Mouse (Mus musculus): ENCODE data around the gene Cish. TPM values are rescaled to one million over a fixed set of nuclear protein-coding genes. Genes with fewer than 3 reads are reported as not detected.

Cish gene
- 1 to 10 TPM; 2.1 to 6.1 (median 2.9) TPM for total RNA-seq (2022)

DNA sequence AAGGTAGTCTGAATTCAATTTTAAA lies at the start of gene Cish:
TSS of gene Cish (plus strand) at position 11 of the 25 bp plus-strand sequence.
- DNase-seq (ENCODE audit: low spot score in 2 of 2): no peak

DNA sequence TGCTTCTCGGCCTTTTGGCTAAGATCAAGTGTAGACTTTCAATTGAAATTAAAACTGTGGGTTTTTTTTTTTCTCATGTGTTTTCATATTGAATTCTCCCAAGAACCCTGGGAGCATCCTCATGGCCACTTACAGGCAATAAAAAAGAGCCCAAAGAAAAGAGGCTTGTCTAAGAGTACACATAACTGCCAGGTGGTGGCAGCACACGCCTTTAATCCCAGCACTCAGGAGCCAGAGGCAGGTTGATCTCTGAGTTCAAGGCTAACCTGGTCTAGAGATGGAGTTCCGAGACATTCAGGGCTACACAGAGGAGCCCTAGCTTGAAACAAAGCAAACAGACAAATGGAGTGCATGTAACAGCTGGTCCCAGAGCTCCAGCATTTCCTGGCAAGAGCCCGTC lies 49.7 kb upstream of the Cish start:
- no peak for DNase-seq (ENCODE audit: low spot score in 2 of 2)

DNA sequence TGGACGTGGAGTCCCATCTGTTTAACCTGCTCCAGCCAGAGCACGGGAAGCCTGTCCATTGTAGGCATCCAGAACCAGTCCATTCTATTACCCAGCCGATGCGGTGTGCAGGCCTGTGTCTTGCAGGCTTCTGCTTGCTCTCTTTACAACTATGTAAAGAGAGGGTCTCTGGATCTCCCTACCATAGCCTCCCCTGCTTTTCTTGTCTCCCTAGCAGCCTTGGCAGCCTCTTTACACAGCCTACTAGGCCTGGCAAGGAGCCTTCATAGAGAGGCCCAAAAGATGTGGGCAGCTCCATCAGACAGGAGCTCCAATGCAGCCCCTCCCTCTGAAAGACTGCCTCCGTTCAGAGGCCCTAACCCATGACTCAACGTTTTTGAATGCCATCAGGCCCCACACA lies 46.7 kb upstream of the Cish start:
- no peak for DNase-seq (ENCODE audit: low spot score in 2 of 2)

DNA sequence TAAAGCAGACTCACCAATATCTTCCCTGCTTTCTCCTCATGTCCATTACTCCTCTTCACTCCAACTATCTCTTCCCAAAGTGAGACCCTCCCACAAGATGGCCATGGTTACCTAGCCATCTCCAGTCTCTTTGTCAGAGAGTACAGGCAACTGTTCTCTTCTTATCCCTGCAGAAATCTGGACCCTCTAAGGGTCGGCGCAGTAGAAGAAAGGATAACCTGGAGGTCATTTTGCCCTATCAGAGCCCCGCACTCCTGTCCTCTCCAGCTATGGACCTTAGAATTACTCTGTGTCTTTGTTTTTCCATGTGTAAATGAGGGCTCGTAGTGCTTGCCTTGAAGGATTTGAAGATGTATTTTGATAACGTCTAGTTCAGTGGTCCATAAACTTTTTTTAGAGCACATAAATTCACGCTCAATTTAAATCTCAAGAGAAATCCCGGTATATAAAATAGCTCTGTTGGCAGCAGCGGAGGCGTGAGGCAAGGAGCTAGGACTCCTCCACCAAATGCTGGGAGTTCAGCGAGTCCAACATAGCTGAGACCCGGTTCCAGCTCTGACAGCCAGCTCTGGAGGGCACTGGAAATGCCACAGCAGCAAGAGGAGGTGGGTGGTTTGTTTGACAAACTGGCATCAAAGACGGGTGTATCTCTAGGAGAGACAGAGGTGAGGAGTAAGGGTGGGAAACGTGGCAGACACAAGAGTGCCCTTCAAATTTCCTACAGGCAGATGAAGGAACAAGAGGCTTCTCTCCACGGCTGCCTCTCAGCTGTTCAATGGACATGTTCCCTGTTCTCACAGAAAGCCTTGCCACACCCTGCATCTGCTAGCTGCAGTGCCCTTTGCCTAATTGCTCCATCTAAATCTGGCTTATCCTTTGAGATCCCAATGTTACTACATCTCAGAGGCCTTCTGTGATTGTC lies 45.1 kb upstream of the Cish start:
- DNase-seq (ENCODE audit: low spot score in 2 of 2): no peak

DNA sequence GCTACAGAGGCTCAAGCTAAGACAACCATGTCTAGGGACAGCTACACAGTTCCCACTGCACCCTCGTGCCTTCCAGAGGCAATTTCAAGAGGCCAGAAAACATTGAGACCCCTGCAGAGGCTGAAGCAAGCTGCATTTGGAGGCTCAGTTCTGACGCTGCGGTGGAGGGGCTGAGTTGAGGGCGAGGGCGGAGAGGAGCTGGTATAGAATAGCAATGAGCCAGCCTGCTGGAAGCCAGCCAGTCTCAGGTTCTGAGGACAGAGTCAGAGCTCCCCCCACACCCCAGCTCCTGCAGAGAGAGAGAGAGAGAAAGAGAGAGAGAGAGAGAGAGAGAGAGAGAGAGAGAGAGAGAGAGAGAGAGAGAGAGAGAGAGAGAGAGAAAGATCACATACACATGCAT lies 43.7 kb upstream of the Cish start:
- DNase-seq (ENCODE audit: low spot score in 2 of 2): no peak

DNA sequence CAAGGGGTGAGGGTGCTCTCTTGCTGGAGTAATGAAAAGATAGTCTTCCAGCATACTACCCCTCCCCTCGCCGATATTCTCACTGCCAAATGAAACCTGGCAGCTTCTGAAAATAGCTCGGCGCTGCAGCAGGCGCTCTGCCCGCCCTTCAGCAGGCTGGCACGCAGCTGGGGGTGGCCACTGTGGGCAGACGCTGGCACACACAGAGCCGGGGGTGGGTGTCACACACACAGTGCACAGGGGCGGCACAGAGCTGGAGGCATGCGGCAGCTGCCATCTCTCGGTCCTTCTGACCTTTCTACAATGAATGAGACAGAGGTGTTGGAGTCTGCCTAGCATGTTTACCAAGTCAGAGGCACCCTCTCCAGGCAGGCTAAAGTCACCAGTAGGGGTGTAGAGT lies 41.4 kb upstream of the Cish start:
- DNase-seq (ENCODE audit: low spot score in 2 of 2): peak; percentile 78 to 81

DNA sequence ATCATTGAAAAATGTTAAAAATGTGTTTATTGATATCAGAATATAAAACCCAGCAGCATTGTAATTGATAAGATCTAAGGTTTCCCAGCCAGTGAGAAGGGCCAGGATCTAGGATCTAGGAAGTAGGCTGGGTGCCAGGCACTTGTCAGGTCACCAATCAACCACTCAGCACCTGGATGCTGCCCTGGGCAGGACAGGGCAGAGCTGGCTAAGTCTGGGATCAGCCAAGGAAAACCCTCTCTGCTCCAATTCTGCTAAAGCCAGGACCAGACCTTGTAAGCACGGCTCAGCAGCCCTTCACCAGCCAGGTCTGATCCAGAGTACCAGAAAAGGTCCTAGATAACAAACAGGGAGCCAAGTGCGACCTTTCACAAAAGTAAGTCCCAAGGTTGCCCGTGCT lies 40.9 kb upstream of the Cish start:
- no peak for DNase-seq (ENCODE audit: low spot score in 2 of 2)

DNA sequence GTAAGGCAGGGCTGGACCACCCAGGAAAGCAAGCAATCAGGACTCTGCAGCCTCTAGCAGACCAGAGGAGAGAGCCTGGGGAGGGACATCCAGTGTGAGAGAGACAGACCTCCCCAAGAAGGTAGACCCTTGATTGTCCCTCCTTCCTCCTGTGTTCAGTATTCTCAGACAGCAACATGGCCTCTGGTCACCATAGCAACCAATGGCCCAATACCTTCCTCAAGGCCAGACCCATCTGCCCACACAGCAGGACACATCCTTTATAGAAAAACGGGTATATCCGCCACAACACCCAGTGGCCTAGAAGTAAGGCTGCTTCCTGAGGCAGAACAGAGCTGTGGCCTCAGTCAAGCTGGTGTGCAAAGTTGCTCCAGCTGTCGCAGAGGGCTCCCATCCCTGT lies 40.2 kb upstream of the Cish start:
- DNase-seq (ENCODE audit: low spot score in 2 of 2): no peak

DNA sequence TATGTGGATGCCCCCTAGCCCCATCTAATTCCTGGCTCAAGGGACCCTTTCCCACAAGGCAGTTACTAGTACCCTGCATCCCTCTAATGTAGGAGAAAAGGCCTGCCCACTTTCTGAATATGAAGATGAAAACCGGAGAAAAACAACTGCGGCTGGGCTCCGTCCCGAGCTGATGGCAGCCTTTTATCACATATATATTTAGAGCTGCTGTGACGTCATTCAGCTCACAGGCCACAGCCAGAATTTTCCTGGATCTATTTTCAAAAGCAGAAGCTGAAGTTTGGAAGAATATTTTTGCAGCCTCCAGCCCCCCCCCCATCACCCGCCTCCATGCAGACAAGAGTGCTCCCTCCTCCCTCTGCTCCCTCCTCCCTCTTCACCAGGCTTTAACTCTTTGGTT lies 36.3 kb upstream of the Cish start:
- DNase-seq (ENCODE audit: low spot score in 2 of 2): peak; percentile 67

DNA sequence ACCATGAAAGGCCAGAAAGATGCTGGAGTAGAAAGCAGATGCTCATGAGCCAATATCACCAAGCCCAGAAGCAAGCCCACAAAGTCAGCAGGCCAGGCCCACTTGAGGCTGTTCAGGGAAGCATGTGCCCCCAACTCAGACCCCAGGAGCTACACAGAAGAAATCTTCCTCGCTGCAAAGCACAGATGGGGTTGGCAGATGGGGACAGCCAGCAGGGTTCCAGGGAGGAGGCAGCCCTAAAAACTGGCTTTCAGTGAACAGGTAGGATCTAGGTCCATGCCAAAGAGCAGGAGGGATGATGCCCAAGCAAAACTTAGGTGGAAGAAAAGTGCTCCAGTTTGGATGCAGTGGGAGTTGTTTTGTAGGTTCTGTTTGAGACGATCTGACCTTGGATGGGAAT lies 35.4 kb upstream of the Cish start:
- no peak for DNase-seq (ENCODE audit: low spot score in 2 of 2)

DNA sequence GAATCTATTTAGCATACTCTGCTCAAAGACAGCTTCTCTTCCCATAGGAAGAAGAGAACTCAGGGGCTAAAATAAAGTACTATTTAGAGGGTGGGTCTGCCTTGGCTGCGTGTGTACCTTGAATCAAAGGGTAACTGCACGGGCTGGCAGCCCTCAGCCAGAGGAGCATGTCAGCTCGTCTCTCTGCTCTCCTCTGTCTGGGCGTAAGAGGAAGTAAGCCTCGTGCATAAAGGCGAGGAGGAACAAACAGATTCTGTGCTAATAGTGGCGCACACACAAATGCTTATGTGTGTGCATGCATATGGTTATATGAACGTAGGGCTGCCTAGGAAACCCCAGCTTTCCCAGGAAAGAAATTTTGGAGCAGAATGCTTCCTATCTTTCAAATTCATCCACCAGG lies 35.0 kb upstream of the Cish start:
- DNase-seq (ENCODE audit: low spot score in 2 of 2): no peak

DNA sequence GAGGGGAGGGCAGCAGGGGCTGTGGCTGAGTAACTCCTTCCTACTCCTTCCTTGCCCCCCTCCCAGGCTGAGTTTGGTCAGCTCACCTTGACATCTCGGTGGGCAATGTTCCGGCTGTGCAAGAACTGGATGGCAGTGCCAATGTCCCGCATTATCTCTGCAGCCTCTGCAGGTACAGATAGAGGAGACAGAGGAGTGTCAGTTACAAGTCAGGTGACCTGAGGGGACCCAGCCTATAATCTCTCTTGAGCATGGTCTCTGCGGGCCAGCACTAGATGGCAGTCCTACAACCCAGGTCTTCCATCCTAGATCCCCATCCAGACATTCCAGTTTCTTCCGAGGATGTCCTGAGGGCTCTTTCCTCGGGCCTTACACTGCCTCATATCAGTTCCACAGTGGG lies 34.0 kb upstream of the Cish start:
- DNase-seq (ENCODE audit: low spot score in 2 of 2): no peak

DNA sequence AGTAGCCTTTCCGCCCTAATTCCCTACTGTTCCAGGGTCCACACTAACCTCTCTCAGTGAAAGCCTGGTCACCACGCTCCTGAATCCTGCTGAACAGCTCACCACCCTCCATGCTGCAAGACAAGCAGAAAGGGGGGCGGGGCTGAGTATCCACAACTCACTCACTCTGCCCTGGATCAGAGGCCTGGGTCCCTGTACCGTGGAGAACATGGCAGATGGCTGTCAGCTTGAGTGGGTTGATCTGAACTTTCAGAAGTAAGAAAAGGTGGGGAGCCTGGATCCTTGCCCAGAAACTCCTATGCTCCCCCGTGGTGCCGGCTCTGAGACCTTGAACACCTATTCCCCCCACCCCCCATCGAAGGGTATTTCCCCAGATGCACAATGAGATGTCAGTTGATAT lies 33.5 kb upstream of the Cish start:
- DNase-seq (ENCODE audit: low spot score in 2 of 2): no peak

DNA sequence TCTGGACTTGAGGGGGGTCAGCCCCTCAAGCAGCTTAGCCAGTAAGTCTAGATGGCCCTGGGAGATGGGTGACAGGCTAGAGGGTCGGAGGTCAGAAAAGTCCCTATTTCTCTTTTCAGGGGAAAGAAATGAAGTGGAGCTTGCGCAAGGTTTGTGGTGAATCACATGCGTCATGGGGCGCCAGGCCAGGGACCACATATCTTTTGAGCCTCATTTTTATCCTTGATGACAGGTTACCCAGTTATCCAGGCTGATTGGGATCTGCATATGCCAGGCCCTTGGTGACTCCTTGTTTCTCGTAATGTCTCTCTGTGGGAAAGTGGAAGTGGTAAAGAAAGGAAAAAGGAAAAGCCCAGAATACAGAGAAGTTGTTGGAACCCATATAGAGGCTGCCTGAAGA lies 31.9 kb upstream of the Cish start:
- DNase-seq (ENCODE audit: low spot score in 2 of 2): no peak

DNA sequence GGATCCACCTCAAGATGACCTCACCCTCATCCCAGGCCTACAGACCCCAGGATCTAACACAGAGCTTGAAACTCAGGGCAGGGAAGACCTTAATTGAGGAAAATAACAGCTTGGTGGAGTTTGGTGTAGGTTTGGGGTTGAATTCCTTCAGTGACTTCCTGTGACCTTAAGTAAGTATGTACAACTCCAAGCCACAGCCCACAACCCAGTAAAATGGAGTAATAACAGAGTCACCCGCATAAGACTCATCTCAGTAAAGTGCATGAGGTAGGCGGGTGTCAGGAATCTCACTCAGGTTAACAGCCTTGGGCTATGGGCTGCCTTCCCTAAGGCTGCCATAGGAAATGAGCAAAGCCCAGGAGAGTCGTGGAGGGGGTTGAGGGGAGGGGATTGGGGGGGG lies 31.1 kb upstream of the Cish start:
- DNase-seq (ENCODE audit: low spot score in 2 of 2): no peak

DNA sequence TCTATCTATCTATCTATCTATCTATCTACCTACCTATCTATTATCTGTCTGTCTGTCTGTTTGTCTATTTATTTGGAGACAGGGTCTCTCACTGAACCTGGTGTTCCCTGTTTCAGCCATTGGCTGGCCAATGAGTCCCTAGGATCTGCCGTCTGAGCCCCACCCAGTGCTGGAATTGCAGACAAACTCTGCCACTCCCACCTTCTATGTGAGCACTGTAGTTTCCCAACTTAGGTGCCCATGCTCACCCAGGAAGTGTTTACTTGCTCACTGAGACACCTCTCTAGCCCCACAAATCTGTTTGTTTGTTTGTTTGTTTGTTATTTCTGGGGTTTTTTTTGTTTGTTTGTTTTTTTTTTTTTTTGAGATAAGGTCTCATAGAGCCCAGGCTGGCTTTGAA lies 28.8 kb upstream of the Cish start:
- no peak for DNase-seq (ENCODE audit: low spot score in 2 of 2)

DNA sequence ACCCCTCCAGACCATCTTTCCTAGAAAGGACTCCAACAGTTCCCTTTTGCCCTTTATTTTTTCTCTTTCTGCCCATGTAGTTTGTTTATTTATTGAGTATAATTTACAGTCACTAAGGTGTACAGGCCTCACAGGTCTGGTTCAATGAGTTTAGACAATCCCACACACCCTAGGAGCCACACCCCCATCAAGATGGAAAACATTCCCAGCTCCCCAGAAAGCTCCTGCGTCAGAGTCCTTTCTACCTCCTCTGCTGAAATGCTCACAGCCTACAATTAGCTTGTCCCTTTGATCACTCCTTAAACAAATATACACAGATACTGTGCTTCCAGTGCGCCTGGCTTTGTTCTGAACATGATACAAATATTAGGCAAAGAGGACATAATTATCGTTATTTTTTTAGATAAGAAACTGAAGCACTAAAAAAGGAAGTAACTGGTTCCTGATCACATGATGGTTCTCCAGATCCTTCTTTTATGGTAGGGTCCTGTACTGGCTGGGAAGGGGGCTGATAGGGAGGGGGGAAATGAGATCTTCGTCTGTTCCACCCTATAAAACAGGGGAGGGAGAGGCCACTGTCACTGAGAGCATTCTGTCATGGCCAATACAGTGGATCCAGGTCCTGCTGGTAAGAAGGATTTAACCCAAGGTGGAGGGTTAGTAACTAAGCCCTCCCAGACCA lies 28.0 kb upstream of the Cish start:
- DNase-seq (ENCODE audit: low spot score in 2 of 2): no peak

DNA sequence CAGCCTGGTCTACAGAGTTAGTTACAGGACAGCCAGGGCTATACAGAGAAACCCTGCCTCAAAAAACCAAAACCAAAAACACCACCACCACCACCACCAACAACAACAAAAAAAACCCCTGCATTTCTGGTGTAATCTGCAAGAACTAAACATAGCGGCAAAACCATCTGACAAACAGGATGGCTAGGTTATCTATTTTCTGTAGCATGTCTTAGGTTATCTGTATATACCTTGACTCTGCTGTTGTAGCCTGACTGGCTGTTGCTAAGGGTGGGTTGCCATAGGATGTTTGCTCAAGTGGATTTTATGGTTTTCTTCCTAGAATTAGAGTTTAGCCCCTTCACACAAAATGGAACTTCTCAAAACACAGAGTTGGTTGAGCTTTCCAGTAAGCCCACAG lies 26.1 kb upstream of the Cish start:
- DNase-seq (ENCODE audit: low spot score in 2 of 2): no peak

DNA sequence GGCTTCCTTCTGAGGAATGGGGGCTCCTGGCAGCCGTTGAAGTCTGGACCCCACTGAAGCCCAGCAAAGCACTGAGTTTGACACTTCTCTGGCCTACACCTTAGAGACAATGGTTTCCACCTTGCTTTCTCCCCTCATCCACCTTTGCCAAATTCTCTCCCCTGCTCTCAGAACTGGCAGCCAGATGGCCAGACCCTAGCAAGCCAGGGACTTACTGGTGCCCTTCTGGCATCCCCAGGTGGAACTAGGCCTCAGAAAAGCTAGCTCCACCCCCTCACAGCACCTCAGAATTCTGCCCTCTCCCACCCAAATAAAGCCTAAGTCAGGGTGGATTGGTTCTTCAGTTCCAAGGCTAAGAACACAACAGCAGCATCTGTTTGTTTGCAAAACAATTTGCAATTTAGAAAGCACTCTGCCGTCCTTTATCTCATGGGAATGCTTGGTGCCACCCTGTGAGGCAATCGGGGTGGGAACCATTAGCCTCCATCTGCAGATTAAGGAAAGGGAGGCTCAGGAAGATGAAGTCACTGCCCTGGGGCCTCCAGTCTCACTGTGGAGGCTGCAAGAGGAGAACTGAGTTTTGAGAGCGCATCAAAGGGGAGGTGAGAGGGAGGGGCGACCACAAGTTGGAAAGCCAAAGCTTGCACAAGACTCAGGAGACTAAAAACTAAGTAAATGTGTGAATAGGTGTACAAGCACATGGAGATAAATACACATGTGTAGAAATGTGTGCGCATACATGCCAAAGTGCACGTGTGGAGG lies 24.5 kb upstream of the Cish start:
- no peak for DNase-seq (ENCODE audit: low spot score in 2 of 2)

DNA sequence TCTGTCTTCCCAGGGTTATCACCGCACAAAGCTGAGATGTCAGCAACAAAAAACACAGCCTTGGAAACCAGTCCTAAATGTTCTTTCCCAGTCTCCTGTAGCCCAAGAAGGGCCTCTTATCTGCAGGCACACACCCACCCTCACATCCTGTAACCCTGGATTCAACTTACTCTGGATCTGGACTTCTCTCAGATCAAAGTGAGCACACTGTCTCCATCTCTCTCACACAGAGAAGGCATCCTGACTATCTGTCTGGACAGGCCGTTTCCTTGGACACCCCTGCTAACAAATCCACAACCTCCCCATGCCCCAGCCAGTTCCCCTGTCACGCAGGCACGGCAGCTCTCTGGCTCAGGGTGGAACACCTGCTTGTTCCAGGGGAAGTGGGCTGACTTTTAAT lies 23.5 kb upstream of the Cish start:
- no peak for DNase-seq (ENCODE audit: low spot score in 2 of 2)

DNA sequence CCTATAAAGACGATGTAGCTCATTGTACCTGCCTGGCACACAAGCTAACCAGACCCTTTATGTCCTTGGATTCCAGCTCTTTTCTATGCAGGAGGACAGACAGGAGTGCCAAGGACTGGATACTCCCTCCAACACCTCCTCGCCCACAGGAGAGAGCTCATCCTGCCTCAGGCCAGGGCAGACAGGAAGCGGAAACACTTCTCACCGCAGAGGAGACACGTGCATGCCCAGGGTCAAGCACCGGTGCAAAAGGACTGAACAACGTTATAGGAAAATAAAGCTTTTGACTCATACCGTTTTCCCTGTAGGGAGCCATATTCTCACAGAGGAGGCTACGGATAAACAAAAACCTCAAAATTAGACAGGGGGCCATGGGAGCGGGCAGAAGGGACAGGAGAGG lies 22.6 kb upstream of the Cish start:
- no peak for DNase-seq (ENCODE audit: low spot score in 2 of 2)

DNA sequence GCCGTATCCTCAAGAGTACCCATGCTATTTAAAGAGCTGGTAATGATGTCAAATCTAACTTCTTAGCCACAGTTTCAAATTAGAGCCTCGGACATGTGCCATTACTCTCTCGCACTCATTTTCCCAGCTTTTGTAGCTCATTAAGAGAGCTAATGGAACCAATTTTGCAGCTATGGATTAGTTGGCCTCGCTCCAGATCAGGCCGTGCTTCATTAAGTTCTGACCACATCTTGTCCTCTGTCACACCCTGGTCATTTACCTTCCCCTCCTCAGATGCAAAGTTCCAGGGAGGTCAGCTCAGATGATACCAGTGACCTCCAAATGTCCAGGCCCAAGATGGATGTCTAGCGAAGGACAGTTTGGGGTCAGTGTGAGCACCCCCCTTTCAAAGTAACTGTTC lies 21.1 kb upstream of the Cish start:
- DNase-seq (ENCODE audit: low spot score in 2 of 2): no peak

DNA sequence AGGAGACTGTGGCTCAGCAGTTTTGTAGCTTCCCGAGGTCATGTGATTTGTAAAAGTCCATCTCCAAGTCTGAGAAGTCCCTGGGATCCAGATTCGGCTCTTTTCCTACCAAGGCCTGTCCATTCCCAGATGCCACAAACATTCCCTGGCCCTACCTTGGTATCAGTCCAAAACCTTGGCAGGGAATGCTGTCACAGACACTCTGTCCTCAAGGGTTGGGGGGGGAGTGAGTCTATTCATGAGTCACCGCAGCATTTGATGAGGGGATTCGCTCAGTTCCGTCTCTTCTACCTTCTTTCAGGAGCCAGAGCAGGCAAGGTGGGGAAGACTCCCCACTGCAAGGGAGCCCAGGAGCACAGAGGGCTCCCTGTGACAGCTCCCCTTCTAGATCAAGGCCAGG lies 20.1 kb upstream of the Cish start:
- no peak for DNase-seq (ENCODE audit: low spot score in 2 of 2)

Measured in layer of hippocampus, adult 8-10 months (tissue).